Mouse (Mus musculus) olfactory bulb, adult 2 months (tissue): ENCODE data around the gene Kif7.

Source experiments
- CTCF ChIP-seq: fragments of 200-500 bp; IDR thresholded peaks from 2 replicates; pipeline ENCODE4 v1.5.1; 2012; ENCODE audit warnings: low read depth, mild to moderate bottlenecking, low read length, moderate library complexity; ENCODE audit not compliant: insufficient read depth
- POLR2A ChIP-seq: fragments of 200-500 bp; IDR thresholded peaks from 2 replicates; pipeline ENCODE4 v1.6.1; 2012; ENCODE audit warnings: mild to moderate bottlenecking, low read depth, low read length, moderate library complexity; ENCODE audit not compliant: insufficient read depth

DNA sequence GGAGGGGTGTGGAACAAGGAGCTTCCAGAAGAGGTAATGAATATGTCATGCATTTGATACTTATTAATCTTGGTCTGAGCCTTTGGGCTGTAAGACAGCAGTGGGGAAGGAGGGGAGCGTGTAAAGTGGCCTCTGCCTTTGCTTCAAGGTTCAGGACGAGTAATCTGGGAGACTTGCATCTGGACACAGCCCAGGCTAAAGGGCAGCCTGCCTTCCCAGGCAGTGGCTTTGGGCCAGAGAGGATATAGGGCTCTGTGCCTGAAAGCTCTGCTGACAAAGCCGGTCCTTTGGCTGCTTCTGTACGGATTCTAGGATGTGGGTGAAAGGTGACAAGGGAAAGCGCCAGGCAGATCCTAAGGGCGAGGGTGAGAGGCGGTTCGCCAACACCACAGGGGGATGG, 19.0 kb upstream of the Kif7 start:
- TF ChIP-seq POLR2A (no peak), CTCF (no peak)
